Mouse (Mus musculus) adrenal gland, postnatal 25 days (tissue): Measurements from ENCODE around the gene Rad51b. TPM values are rescaled to one million over a fixed set of nuclear protein-coding genes. Genes with fewer than 3 reads are reported as not detected.
A peak's percentile ranks its signal among the peaks of the same experiment; 100 is the strongest.

Source experiments
- DNase-seq: peaks from one replicate; pipeline ENCODE4 v3.0.0; 2021; ENCODE audit warnings: mixed read lengths
- total RNA-seq: library from RNA; stranded (reverse); gene quantifications from 2 replicates; pipeline ENCODE4 v1.2.3, GENCODE M21; 2021

Gene Rad51b
- total RNA-seq, 1 experiment from 2014 or later, result 1.3 TPM

- DNase-seq, result no peak
Measured at GRCm38 (mm10) chr12:79439961-79440360, 142.9 kb downstream of the Rad51b start.

- DNase-seq, result no peak
Measured at GRCm38 (mm10) chr12:79441210-79442005, 144.3 kb downstream of the Rad51b start.

- DNase-seq, result no peak
Measured at GRCm38 (mm10) chr12:79442126-79442525, 145.0 kb downstream of the Rad51b start.

GRCm38 (mm10) chr12:79442836-79443390 is 145.8 kb downstream of the Rad51b start:
- no peak for DNase-seq

GRCm38 (mm10) chr12:79444646-79445045 is 147.6 kb downstream of the Rad51b start:
- DNase-seq, result no peak

- no peak for DNase-seq
Measured at GRCm38 (mm10) chr12:79447039-79447438, 150.0 kb downstream of the Rad51b start.

GRCm38 (mm10) chr12:79449817-79450411 is 152.8 kb downstream of the Rad51b start:
- no peak for DNase-seq

GRCm38 (mm10) chr12:79452882-79453281 is 155.8 kb downstream of the Rad51b start:
- no peak for DNase-seq

- DNase-seq, result no peak
Measured at GRCm38 (mm10) chr12:79454017-79454416, 156.9 kb downstream of the Rad51b start.

GRCm38 (mm10) chr12:79455061-79455847 is 158.2 kb downstream of the Rad51b start:
- DNase-seq, result no peak

- no peak for DNase-seq
Measured at GRCm38 (mm10) chr12:79455848-79456164, 158.7 kb downstream of the Rad51b start.

- no peak for DNase-seq
Measured at GRCm38 (mm10) chr12:79456251-79456650, 159.2 kb downstream of the Rad51b start.

- DNase-seq, result no peak
Measured at GRCm38 (mm10) chr12:79463371-79463770, 166.3 kb downstream of the Rad51b start.

GRCm38 (mm10) chr12:79470113-79470512 is 173.0 kb downstream of the Rad51b start:
- DNase-seq, result no peak

- DNase-seq, result no peak
Measured at GRCm38 (mm10) chr12:79471868-79472267, 174.8 kb downstream of the Rad51b start.

- DNase-seq, result no peak
Measured at GRCm38 (mm10) chr12:79476413-79477046, 179.4 kb downstream of the Rad51b start.

GRCm38 (mm10) chr12:79478816-79479215 is 181.7 kb downstream of the Rad51b start:
- DNase-seq, result no peak

- no peak for DNase-seq
Measured at GRCm38 (mm10) chr12:79485501-79485900, 188.4 kb downstream of the Rad51b start.

GRCm38 (mm10) chr12:79488590-79489242 is 191.6 kb downstream of the Rad51b start:
- DNase-seq, result peak; percentile 50

- no peak for DNase-seq
Measured at GRCm38 (mm10) chr12:79490626-79491025, 193.5 kb downstream of the Rad51b start.

- DNase-seq, result no peak
Measured at GRCm38 (mm10) chr12:79492175-79492574, 195.1 kb downstream of the Rad51b start.

GRCm38 (mm10) chr12:79492613-79493012 is 195.5 kb downstream of the Rad51b start:
- DNase-seq, result no peak
